Mouse (Mus musculus) small intestine, adult 2 months (tissue): Measurements from ENCODE around the gene 2410137M14Rik.

Experiments
- CTCF ChIP-seq: fragments of 200-500 bp; IDR thresholded peaks from 2 replicates; pipeline ENCODE4 v1.5.1; 2012; ENCODE audit warnings: low read depth, mild to moderate bottlenecking, control low read depth, inconsistent platforms, low read length, moderate library complexity, mixed read lengths; ENCODE audit not compliant: insufficient replicate concordance, insufficient read length; ENCODE audit errors: extremely low read depth
- POLR2A ChIP-seq: fragments of 200-500 bp; IDR thresholded peaks from 2 replicates; pipeline ENCODE4 v1.6.1; 2012; ENCODE audit warnings: low read depth, mild to moderate bottlenecking, control low read depth, inconsistent platforms, low read length, moderate library complexity

DNA sequence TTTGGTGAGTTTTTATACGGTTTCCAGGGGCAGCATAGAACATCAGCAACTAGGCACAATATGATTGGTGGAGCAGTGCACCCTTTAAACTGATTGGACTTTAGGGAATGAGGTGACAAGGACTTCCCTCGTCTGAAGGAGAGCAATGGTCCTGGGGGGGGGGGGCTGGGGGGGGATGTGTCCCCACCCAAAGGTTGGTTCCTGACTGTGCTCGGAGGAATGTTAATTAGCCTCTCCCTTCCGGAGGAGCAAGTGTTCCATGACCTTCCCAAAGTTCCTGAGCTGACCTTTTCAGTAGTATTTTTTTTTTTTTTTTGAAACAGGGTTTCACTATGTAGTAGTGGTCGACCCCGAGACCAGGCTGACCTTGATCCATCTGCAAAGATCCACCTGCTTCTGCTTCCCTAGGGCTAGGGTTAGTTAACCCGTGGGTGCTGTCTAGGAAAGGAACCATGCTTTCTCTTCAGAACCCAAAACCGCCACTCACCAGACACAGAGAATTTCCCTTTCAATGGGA is 7.7 kb downstream of the 2410137M14Rik start:
- TF ChIP-seq CTCF: no peak
- TF ChIP-seq POLR2A: no peak
